Mouse (Mus musculus): Measurements from ENCODE around the gene Izumo4. TPM values are rescaled to one million over a fixed set of nuclear protein-coding genes. Genes with fewer than 3 reads are reported as not detected.

Gene Izumo4
- polyA plus RNA-seq, 1 experiment = 11.0 TPM

GRCm38 (mm10) chr10:80705033-80705432, 3.0 kb downstream of the Izumo4 start:
- no peak overlapping the region for H3K27ac ChIP-seq (ENCODE audit: insufficient read depth, low read depth, low read length)
- TF ChIP-seq POLR2A (IDR thresholded peaks at IDR 0.05; ENCODE audit: borderline replicate concordance, low read depth, low read length) (no peak), CTCF (IDR thresholded peaks at IDR 0.05; ENCODE audit: low read depth, low read length) (no peak)
- H3K4me1 ChIP-seq (ENCODE audit: control insufficient read depth, insufficient read depth, low read length) = peaks cover 10% of the 10 kb centered on the region
- no peak overlapping the region for H3K4me3 ChIP-seq (ENCODE audit: insufficient read depth, low read length)

GRCm38 (mm10) chr10:80705479-80705878, 3.5 kb downstream of the Izumo4 start:
- no peak for TF ChIP-seq CTCF (IDR thresholded peaks at IDR 0.05; ENCODE audit: low read depth, low read length)
- H3K4me1 ChIP-seq (ENCODE audit: control insufficient read depth, insufficient read depth, low read length) = peaks cover 8% of the 10 kb centered on the region
- no peak overlapping the region for H3K27ac ChIP-seq (ENCODE audit: insufficient read depth, low read depth, low read length)
- H3K4me3 ChIP-seq (ENCODE audit: insufficient read depth, low read length) = no peak overlapping the region

GRCm38 (mm10) chr10:80710834-80711233, 8.8 kb downstream of the Izumo4 start:
- Histone ChIP-seq H3K4me3 (ENCODE audit: insufficient read depth, low read length) (no peak overlapping the region), H3K4me1 (ENCODE audit: control insufficient read depth, insufficient read depth, low read length) (no peaks in the 10 kb centered on the region), H3K27ac (ENCODE audit: insufficient read depth, low read depth, low read length) (no peak overlapping the region)
- no peak for TF ChIP-seq CTCF (IDR thresholded peaks at IDR 0.05; ENCODE audit: low read depth, low read length)

GRCm38 (mm10) chr10:80717281-80717680, 15.3 kb downstream of the Izumo4 start:
- TF ChIP-seq POLR2A (IDR thresholded peaks at IDR 0.05; ENCODE audit: borderline replicate concordance, low read depth, low read length) = no peak
- TF ChIP-seq CTCF (IDR thresholded peaks at IDR 0.05; ENCODE audit: low read depth, low read length) = no peak
- no peak overlapping the region for H3K27ac ChIP-seq (ENCODE audit: insufficient read depth, low read depth, low read length)
- H3K4me1 ChIP-seq (ENCODE audit: control insufficient read depth, insufficient read depth, low read length) = no peaks in the 10 kb centered on the region
- H3K4me3 ChIP-seq (ENCODE audit: insufficient read depth, low read length) = no peak overlapping the region

GRCm38 (mm10) chr10:80727369-80728127, 25.6 kb downstream of the Izumo4 start:
- Histone ChIP-seq H3K4me1 (ENCODE audit: control insufficient read depth, insufficient read depth, low read length) (no peaks in the 10 kb centered on the region), H3K27ac (ENCODE audit: insufficient read depth, low read depth, low read length) (no peak overlapping the region), H3K4me3 (ENCODE audit: insufficient read depth, low read length) (no peak overlapping the region)
- no peak for TF ChIP-seq CTCF (IDR thresholded peaks at IDR 0.05; ENCODE audit: low read depth, low read length)
- no peak for TF ChIP-seq POLR2A (IDR thresholded peaks at IDR 0.05; ENCODE audit: borderline replicate concordance, low read depth, low read length)

GRCm38 (mm10) chr10:80732611-80733101, 30.7 kb downstream of the Izumo4 start:
- no peak for TF ChIP-seq POLR2A (IDR thresholded peaks at IDR 0.05; ENCODE audit: borderline replicate concordance, low read depth, low read length)
- no peak for TF ChIP-seq CTCF (IDR thresholded peaks at IDR 0.05; ENCODE audit: low read depth, low read length)
- H3K4me3 ChIP-seq (ENCODE audit: insufficient read depth, low read length) = no peak overlapping the region
- peaks cover 21% of the 10 kb centered on the region for H3K4me1 ChIP-seq (ENCODE audit: control insufficient read depth, insufficient read depth, low read length)
- H3K27ac ChIP-seq (ENCODE audit: insufficient read depth, low read depth, low read length) = no peak overlapping the region

GRCm38 (mm10) chr10:80736731-80737130, 34.7 kb downstream of the Izumo4 start:
- Histone ChIP-seq H3K4me3 (ENCODE audit: insufficient read depth, low read length) (no peak overlapping the region), H3K4me1 (ENCODE audit: control insufficient read depth, insufficient read depth, low read length) (peaks cover 39% of the 10 kb centered on the region), H3K27ac (ENCODE audit: insufficient read depth, low read depth, low read length) (no peak overlapping the region)
- TF ChIP-seq CTCF (IDR thresholded peaks at IDR 0.05; ENCODE audit: low read depth, low read length) = no peak
- TF ChIP-seq POLR2A (IDR thresholded peaks at IDR 0.05; ENCODE audit: borderline replicate concordance, low read depth, low read length) = no peak

- TF ChIP-seq POLR2A (IDR thresholded peaks at IDR 0.05; ENCODE audit: borderline replicate concordance, low read depth, low read length) (no peak), CTCF (IDR thresholded peaks at IDR 0.05; ENCODE audit: low read depth, low read length) (no peak)
- H3K27ac ChIP-seq (ENCODE audit: insufficient read depth, low read depth, low read length) = no peak overlapping the region
- no peak overlapping the region for H3K4me3 ChIP-seq (ENCODE audit: insufficient read depth, low read length)
- H3K4me1 ChIP-seq (ENCODE audit: control insufficient read depth, insufficient read depth, low read length) = peaks cover 43% of the 10 kb centered on the region
Measured at GRCm38 (mm10) chr10:80738657-80739056, 36.7 kb downstream of the Izumo4 start.

GRCm38 (mm10) chr10:80741146-80741545, 39.2 kb downstream of the Izumo4 start:
- Histone ChIP-seq H3K4me1 (ENCODE audit: control insufficient read depth, insufficient read depth, low read length) (peaks cover 42% of the 10 kb centered on the region), H3K4me3 (ENCODE audit: insufficient read depth, low read length) (peak overlapping the region; percentile 98), H3K27ac (ENCODE audit: insufficient read depth, low read depth, low read length) (peak overlapping the region; percentile 81)
- TF ChIP-seq CTCF (IDR thresholded peaks at IDR 0.05; ENCODE audit: low read depth, low read length) (no peak), POLR2A (IDR thresholded peaks at IDR 0.05; ENCODE audit: borderline replicate concordance, low read depth, low read length) (no peak)

- Histone ChIP-seq H3K27ac (ENCODE audit: insufficient read depth, low read depth, low read length) (peak overlapping the region; percentile 81), H3K4me3 (ENCODE audit: insufficient read depth, low read length) (peak overlapping the region; percentile 98), H3K4me1 (ENCODE audit: control insufficient read depth, insufficient read depth, low read length) (peaks cover 37% of the 10 kb centered on the region)
- TF ChIP-seq CTCF (IDR thresholded peaks at IDR 0.05; ENCODE audit: low read depth, low read length) (no peak), POLR2A (IDR thresholded peaks at IDR 0.05; ENCODE audit: borderline replicate concordance, low read depth, low read length) (no peak)
Measured at GRCm38 (mm10) chr10:80741634-80742179, 39.7 kb downstream of the Izumo4 start.

Data from bone marrow macrophage, adult 2 months (primary cell).